Mouse (Mus musculus) liver, embryonic 16.5 days (tissue): ENCODE data around the gene Paxip1. TPM values are rescaled to one million over a fixed set of nuclear protein-coding genes. Genes with fewer than 3 reads are reported as not detected.

ENCODE experiments used
- ATAC-seq: fragments of 200-750 bp; cut with Nextera tagmentation; 2 replicates; pipeline ENCODE4 v1.8.0; 2017; ENCODE audit warnings: low read depth, mild to moderate bottlenecking, moderate number of reproducible peaks, moderate library complexity
- H3K27ac ChIP-seq: fragments of 300-500 bp; sonication (generic); 2 replicates; pipeline ENCODE4 v1.5.1; 2014; ENCODE audit warnings: mild to moderate bottlenecking, low read length
- H3K27me3 ChIP-seq: fragments of 300-500 bp; sonication (generic); 2 replicates; pipeline ENCODE4 v1.6.1; 2014; ENCODE audit warnings: low read depth, low read length, mixed read lengths; ENCODE audit not compliant: control insufficient read depth, insufficient read depth
- H3K36me3 ChIP-seq: fragments of 300-500 bp; sonication (generic); 2 replicates; pipeline ENCODE4 v1.6.1; 2014; ENCODE audit warnings: mild to moderate bottlenecking; ENCODE audit not compliant: control insufficient read depth, insufficient read depth
- H3K4me1 ChIP-seq: fragments of 300-500 bp; sonication (generic); 2 replicates; pipeline ENCODE4 v1.6.1; 2014; ENCODE audit warnings: low read depth, low read length, mixed read lengths; ENCODE audit not compliant: control insufficient read depth
- H3K4me2 ChIP-seq: fragments of 300-500 bp; sonication (generic); 2 replicates; pipeline ENCODE4 v1.6.1; 2014; ENCODE audit warnings: low read depth, low read length, mixed read lengths
- H3K4me3 ChIP-seq: fragments of 300-500 bp; sonication (generic); 2 replicates; pipeline ENCODE4 v1.5.1; 2014; ENCODE audit warnings: low read depth, mild to moderate bottlenecking, low read length
- H3K9ac ChIP-seq: fragments of 300-500 bp; sonication (generic); 2 replicates; pipeline ENCODE4 v1.6.1; 2014; ENCODE audit warnings: low read depth, low read length
- H3K9me3 ChIP-seq: fragments of 300-500 bp; sonication (generic); replicated peaks from 2 replicates; pipeline ENCODE4 v1.6.1; 2016; ENCODE audit warnings: low read length; ENCODE audit not compliant: control insufficient read depth
- WGBS: fragments of 180-500 bp; shearing (Covaris S2); extraction: QIAGEN DNeasy Blood & Tissue Kit; methylation state at CpG from one replicate; pipeline ENCODE4 v1.1.7; 2014; ENCODE audit not compliant: insufficient replicate concordance; 5-methylcytosine and 5-hydroxymethylcytosine counted together
- polyA plus RNA-seq: library from polyadenylated mRNA; unstranded; fragments of >200 nt; fragmentation: Nextera tagmentation; extraction: Ambion mirVana; gene quantifications from 2 replicates; pipeline ENCODE4 v1.2.1, GENCODE M21; 2015

The Paxip1 gene
- polyA plus RNA-seq, 1 experiment from 2014 or later = 17.2 TPM

DNA sequence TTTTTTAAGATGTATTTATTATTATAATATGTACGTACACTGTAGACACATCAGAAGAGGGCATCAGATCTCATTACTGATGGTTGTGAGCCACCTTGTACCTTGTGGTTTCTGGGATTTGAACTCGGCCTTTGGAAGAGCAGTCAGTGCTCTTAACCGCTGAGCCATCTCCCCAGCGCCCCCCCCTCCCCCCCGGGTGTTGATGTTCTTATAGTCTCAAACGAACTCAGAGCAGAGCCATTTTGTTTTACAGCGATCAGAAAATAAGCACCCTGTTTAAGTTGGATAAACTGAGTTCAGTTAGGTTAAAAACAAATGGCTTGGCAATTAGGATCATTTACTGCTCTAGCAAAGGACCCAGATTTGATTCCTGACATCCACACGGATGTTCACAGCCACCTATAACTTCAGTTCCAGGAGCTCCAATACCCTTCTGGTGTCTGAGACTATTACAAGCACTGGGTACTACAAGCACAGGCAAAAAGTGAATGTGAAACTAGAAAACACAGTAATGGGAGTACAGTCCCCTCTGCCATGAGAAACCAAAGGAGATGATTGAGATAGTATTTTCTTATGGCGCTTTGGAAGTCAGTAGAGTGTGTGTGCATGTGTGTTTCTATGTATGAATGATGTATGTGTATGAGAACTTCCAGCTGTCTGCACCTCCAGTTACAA is 1.2 kb upstream of the Paxip1 start:
- 37% methylated on average over 9 of the region's 9 CpGs for WGBS
- H3K27ac ChIP-seq = no peak overlapping the region; the same call in 1 of the 2 replicates
- peaks cover 21% of the 10 kb centered on the region for H3K4me1 ChIP-seq
- no peaks in the 10 kb centered on the region for H3K9me3 ChIP-seq
- peak overlapping the region; percentile 91 for H3K4me2 ChIP-seq
- no peaks in the 10 kb centered on the region for H3K27me3 ChIP-seq
- peak overlapping the region; percentile 94 for H3K4me3 ChIP-seq
- H3K36me3 ChIP-seq = peaks cover 13% of the 10 kb centered on the region
- no peak for ATAC-seq
- peak overlapping the region; percentile 98; the same call in 1 of the 2 replicates for H3K9ac ChIP-seq

DNA sequence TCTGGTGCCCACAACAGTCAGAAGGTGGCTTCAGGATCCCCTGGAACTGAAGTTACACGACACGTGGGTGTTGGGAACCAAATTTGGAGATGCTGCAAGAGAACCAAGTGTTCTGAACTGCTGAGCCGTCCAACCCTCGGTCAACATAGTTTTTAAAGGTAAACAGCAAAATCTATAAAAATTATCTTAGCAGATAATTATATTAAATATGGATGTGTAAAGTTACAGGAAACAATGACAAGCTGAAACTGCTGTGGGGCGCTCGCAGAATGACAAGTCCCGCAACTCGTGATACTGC is 631 bp upstream of the Paxip1 start:
- ATAC-seq = no peak
- peaks cover 17% of the 10 kb centered on the region for H3K36me3 ChIP-seq
- H3K9ac ChIP-seq = peak overlapping the region; percentile 98
- H3K9me3 ChIP-seq = no peaks in the 10 kb centered on the region
- H3K4me1 ChIP-seq = peaks cover 21% of the 10 kb centered on the region
- H3K27ac ChIP-seq = peak overlapping the region; percentile 89
- no peaks in the 10 kb centered on the region for H3K27me3 ChIP-seq
- WGBS = 10% methylated on average over 8 of the region's 8 CpGs
- peak overlapping the region; percentile 91 for H3K4me2 ChIP-seq
- peak overlapping the region; percentile 94 for H3K4me3 ChIP-seq

DNA sequence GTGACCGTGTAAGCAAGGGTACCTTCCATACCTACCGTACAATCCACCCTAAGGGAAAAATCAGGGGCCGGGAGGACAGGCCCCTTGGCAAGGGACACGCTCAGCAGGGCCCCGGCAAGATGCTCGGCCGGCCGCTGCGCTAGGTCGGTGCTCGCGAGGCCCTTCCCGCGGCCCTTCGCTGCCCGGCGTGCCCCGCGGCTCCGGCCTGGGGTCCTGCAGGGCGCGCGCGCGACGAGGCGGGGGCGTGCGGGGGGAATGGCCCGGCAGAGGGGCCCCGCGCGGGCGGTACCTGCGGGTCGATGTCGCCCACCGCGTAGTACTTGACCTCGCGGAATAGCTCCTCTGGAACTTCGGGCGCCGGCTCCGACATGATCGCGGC is 592 bp downstream of the Paxip1 start:
- H3K27me3 ChIP-seq = no peaks in the 10 kb centered on the region
- peak overlapping the region; percentile 89 for H3K27ac ChIP-seq
- H3K4me2 ChIP-seq = peak overlapping the region; percentile 91
- H3K4me3 ChIP-seq = peak overlapping the region; percentile 94
- H3K9ac ChIP-seq = peak overlapping the region; percentile 98
- H3K36me3 ChIP-seq = peaks cover 29% of the 10 kb centered on the region
- H3K9me3 ChIP-seq = no peaks in the 10 kb centered on the region
- under 1% methylated on average over 39 of the region's 47 CpGs for WGBS
- H3K4me1 ChIP-seq = peaks cover 21% of the 10 kb centered on the region
- peak; percentile 49 for ATAC-seq

DNA sequence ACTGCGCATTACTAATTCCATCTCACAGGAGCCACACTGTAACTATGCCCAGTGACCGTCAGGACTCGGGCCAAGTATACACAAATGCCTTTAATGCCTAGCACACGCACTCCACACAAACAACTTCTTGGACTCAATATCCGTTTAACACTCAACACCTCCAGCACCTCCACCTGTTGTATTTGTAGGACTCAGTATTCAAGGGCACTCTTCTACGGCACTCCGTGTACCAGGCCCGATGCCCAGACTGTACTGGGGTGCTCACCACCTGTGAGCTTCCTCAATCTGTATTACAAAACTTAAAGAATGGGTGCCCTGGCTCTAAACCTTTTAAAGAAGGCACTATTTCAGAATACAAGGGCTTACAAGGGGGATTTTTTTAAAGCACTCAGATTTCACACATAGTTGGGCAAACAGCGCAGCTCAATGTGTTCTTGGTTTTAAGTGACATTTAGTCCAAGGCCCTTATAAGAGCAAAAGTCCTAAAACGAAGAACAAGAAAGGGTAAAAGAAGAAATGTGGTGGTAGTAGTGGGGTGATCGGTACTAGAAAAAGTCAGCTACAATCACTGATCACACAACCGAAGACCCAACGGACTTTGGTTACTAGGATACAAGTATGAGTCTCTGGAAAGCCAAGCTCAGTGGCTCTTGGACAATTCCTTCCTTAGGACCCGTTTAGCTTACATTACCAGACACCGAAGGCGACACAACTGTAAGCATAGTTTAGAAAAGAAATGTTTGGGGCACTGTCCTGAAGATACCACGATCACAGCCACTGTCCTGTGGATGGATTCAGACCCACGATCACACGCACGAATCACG is 1.2 kb downstream of the Paxip1 start:
- Histone ChIP-seq H3K4me3 (peak overlapping the region; percentile 94), H3K4me2 (peak overlapping the region; percentile 91), H3K9ac (peak overlapping the region; percentile 98), H3K27ac (peak overlapping the region; percentile 89), H3K36me3 (peaks cover 34% of the 10 kb centered on the region), H3K27me3 (no peaks in the 10 kb centered on the region), H3K4me1 (peaks cover 21% of the 10 kb centered on the region), H3K9me3 (no peaks in the 10 kb centered on the region)
- 29% methylated on average over 21 of the region's 21 CpGs for WGBS
- ATAC-seq = no peak

DNA sequence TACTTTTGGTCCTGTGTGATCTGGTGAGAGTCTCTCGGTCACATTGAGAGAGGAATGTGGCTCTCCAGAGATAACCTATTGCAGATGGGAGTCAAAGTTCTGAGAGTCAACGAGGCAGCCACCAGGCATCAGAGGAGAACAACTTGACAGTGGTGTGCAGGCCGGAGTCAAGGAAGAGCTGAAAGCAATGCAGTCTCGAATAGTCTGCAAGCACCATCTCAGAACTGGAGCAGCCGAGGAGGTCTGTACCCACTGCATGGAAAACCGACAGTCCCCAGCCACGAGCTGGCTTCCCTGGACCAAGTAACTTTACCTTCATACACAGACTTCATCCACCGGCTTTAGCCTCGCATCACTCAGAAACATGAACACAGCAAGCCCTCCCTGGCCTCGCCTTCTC is 1.9 kb downstream of the Paxip1 start:
- H3K4me1 ChIP-seq = peaks cover 21% of the 10 kb centered on the region
- no peak for ATAC-seq
- no peaks in the 10 kb centered on the region for H3K9me3 ChIP-seq
- H3K9ac ChIP-seq = peak overlapping the region; percentile 98
- peak overlapping the region; percentile 91 for H3K4me2 ChIP-seq
- peak overlapping the region; percentile 94 for H3K4me3 ChIP-seq
- H3K27ac ChIP-seq = no peak overlapping the region
- H3K36me3 ChIP-seq = peaks cover 40% of the 10 kb centered on the region
- whole genome bisulfite sequencing = 72% methylated on average over 10 of the region's 10 CpGs
- no peaks in the 10 kb centered on the region for H3K27me3 ChIP-seq

DNA sequence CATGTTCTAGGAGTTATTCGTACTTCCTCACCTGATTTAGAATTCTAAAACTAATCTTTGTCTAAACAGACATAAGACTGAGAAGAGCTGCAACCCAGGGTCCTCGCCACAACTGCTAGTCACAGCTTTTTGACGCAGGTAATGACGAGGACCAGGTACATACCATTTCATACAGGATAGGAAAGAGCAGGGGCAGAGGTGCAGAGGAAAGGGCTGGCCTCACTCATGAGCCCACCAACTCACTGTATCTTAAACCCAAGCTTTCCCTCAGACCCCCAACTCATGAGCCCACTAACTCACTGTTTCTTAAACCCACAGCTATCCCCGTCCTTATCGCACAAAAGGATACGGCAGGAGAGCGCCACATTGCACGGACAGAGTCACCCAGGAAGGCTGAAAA is 8.1 kb downstream of the Paxip1 start:
- no peak overlapping the region for H3K4me2 ChIP-seq
- no peak overlapping the region for H3K4me3 ChIP-seq
- H3K4me1 ChIP-seq = no peaks in the 10 kb centered on the region
- no peaks in the 10 kb centered on the region for H3K9me3 ChIP-seq
- ATAC-seq = no peak
- H3K36me3 ChIP-seq = peaks cover 76% of the 10 kb centered on the region
- H3K27ac ChIP-seq = no peak overlapping the region
- no peak overlapping the region for H3K9ac ChIP-seq
- H3K27me3 ChIP-seq = no peaks in the 10 kb centered on the region
- WGBS = 89% methylated on average over 9 of the region's 9 CpGs

DNA sequence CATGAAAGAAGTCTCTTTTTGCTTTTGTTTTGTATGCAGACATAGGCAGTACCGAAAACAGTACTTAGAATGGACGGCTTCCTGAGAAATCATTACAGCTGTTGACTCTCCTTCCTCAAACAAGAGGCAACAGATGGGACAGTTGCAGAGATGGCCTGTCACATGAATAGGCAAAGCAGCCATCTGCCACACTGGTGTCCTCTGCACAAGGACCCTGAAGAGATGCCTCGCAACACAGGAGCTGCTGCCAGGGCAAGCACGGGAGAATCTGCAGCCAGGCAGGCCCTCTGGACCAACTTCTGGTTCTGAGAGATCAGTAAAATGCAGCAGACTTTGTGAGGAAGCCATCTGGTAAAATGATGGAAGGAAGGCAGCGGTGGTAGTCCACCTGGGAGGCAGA is 23.5 kb downstream of the Paxip1 start:
- Histone ChIP-seq H3K4me3 (no peak overlapping the region), H3K9ac (no peak overlapping the region), H3K36me3 (peaks cover 51% of the 10 kb centered on the region), H3K27ac (no peak overlapping the region), H3K4me1 (no peaks in the 10 kb centered on the region), H3K27me3 (no peaks in the 10 kb centered on the region), H3K4me2 (no peak overlapping the region), H3K9me3 (no peaks in the 10 kb centered on the region)
- ATAC-seq = no peak
- WGBS = 83% methylated on average over 5 of the region's 5 CpGs

DNA sequence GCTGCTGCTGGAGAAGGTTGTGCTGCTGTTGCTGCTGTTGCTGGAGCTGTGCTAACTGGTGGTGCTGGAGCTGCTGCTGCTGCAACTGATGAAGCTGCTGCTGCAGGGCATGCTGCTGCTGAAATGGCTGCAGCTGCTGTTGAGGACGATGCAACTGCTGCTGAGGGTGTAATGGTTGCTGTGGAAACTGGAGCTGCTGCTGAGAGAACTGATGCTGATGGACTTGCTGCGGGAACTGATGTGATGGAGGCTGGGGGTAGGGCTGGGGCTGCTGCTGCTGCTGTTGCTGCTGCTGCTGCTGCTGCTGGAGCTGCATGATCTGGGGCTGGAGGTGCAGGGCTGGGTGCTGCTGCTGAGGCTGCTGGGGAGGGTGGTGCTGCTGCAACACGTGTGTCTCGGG is 25.7 kb downstream of the Paxip1 start:
- H3K4me1 ChIP-seq = no peaks in the 10 kb centered on the region
- H3K27me3 ChIP-seq = no peaks in the 10 kb centered on the region
- no peak overlapping the region for H3K27ac ChIP-seq
- H3K4me3 ChIP-seq = no peak overlapping the region
- WGBS = 88% methylated on average over 4 of the region's 4 CpGs
- H3K9ac ChIP-seq = no peak overlapping the region
- no peak overlapping the region for H3K4me2 ChIP-seq
- no peak for ATAC-seq
- no peaks in the 10 kb centered on the region for H3K9me3 ChIP-seq
- peaks cover 58% of the 10 kb centered on the region for H3K36me3 ChIP-seq

DNA sequence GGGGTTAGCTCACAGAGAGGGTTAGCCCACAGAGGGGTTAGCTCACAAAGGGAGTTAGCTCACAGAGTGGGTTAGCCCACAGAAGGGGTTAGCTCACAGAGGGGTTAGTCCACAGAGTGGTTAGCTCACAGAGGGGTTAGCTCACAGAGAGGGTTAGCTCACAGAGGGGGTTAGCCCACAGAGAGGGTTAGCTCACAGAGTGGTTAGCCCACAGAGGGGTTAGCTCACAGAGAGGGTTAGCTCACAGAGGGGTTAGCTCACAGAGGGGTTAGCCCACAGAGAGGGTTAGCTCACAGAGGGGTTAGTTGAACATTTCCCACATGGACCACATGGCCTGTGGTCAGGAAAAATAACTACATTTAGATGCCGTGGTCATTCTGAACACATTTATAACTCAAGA is 46.5 kb downstream of the Paxip1 start:
- Histone ChIP-seq H3K27me3 (no peaks in the 10 kb centered on the region), H3K4me2 (no peak overlapping the region), H3K27ac (no peak overlapping the region), H3K36me3 (peaks cover 46% of the 10 kb centered on the region), H3K4me3 (no peak overlapping the region), H3K9ac (no peak overlapping the region), H3K4me1 (no peaks in the 10 kb centered on the region), H3K9me3 (no peaks in the 10 kb centered on the region)
- WGBS = 90% methylated on average over 1 of the region's 1 CpGs
- ATAC-seq = no peak
